Mouse (Mus musculus) kidney, postnatal 14 days (tissue): ENCODE data around the gene St3gal3.
A peak's percentile ranks its signal among the peaks of the same experiment; 100 is the strongest.

Experiments
- DNase-seq: peaks from one replicate; pipeline ENCODE4 v3.0.0; 2022; ENCODE audit warnings: mixed read lengths

Gene St3gal3

GRCm38 (mm10) chr4:117981518-117981917 is 153.2 kb downstream of the St3gal3 start:
- no peak for DNase-seq

- no peak for DNase-seq
Observed at GRCm38 (mm10) chr4:117980161-117980560, 154.6 kb downstream of the St3gal3 start.

GRCm38 (mm10) chr4:117979181-117979580 is 155.5 kb downstream of the St3gal3 start:
- no peak for DNase-seq

DNA sequence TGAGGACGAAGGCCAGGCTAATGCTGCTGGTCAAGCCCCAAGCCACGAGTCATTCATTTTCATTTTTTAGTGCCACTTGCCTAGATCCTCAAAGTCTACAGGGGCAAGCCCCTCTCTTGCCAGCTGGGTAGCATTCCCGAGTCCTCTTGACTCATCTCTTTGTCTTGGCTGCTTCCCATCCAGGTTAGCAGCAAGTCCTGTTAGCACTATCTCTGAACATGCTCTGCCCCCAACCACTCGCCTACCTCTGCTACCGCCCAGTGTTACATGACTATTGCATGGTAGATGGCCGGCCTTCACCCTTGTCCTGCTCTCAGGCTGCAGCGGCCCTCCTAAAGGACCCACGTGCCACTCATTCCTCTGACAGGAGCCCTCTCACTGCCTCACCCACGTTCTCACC is 156.4 kb downstream of the St3gal3 start:
- DNase-seq = no peak

DNA sequence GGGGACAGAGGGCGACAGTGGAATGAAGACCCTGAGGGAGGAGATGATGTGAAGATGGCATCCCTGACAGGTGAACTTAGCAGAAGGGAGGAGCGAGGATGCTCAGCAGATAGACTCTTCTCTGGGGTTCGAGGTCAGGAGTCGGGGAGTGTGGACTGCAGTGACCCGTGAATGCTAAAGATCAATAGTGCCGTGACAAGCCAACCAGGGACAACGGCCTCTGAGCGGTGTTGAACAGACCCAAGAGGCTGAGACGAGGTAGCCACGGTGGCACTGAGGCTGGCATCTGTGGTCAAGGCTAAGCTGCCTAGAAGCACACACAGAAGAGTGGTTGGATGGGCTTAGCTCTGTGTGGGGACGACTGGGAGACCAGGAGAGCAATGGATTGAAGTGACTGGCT is 156.9 kb downstream of the St3gal3 start:
- DNase-seq = no peak

DNA sequence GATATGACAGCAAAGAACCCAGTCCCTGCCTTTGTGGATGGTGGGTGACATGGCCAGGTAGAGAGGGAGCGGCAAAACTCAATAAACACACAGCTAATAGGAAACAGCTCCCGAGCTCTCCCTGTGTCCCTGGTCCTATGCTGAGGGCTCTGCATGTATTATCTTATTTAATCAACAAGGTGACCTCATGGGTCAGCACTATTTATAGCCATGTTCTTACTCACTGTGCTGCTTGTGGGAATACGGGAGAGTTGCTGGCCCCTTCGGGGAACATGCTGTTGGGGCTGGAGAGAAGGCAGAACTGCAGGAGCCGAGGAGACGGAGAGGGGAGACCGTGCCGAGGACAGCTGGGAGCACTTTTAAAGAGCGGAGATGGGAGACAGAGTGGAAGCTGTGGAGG is 157.3 kb downstream of the St3gal3 start:
- no peak for DNase-seq

DNA sequence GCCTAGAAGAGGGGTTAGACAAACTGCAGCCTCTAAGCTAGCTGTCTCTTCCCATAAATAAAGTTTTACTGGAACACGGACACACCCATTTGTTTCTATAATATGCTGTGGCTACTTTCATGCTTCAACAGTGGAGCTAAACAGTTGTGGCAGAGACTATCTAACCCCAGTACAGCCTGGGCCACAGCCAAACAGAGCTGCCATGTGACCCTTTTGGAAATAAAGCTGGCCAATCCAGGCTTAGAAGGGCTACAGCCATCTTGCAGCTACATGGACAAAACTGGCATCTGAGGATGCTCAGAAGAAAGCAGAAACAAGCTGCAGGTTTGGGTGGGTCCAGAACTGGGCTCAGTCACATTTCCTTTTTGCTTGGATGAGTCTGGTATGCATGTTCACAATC is 158.9 kb downstream of the St3gal3 start:
- no peak for DNase-seq

DNA sequence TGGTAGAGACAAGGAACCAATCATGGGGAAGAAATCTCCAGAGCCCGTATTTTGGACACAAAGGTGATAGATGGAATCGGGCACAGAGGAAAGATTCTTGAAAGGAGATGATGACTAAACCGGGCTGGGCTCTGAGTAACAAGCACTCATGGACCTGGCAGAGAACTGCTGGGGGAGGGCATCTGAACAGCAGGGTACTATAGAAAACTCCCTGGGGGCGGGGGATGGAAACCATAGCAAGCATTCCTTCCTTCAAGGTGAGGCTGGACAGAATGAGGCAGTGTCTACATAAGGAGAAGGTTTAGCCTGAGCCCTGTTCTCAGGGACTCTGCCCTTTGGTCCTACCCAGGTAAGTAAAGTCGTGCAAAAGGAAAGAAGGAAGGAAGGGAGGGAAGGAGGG is 160.0 kb downstream of the St3gal3 start:
- DNase-seq = no peak

DNA sequence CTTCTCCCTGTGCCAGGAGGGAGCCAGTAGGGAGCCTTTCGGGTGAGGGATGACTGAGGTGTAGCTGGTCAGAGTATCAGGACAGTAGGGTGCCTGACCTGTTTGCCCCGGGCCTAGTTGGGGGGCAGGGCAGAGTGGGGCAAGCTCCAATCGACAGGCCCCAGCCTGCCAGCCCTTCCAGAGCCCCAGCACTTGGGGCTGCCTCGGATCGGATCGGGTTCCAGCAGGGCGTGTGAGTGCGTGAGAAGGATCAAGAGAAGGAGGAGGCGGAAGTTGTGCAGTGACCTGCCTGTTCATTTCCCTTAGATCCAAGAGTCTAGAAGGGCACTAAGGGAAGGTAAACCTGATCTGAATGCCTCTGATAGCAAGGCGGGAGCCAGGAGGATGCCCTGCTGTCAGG is 161.7 kb downstream of the St3gal3 start:
- no peak for DNase-seq

DNA sequence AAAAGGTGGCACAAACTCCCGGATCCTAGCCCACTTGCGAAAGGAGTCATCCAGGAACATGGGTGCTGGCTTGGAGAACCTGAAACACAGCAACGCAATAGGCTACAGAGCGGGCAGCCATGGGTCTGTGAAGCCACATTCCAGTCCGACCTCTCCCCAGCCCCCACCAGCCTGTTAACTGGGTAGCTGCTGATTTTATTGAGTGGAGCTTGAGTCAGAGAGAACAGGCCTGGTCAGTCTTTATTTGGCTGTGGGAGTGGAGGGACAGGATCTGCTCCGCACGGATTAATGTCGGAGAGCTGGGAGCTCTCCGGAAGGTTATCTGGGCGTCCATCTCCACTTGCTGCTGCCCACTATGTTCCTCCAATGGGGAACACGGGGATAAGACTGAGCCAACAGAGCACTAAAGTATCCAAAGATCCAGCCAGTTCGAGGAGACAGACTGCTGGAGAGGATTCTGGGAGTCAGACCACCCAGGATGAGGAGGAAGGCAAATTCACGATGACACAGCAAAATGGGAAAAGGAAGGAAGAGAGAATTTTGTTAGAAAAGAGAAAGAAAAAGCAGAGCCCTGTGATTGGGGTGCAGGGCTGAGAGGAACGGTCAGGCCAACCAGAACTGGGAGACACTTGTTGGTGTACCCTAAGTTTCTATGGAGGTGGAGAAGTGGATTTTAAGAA is 170.2 kb downstream of the St3gal3 start:
- DNase-seq = no peak

- DNase-seq = no peak
Observed at GRCm38 (mm10) chr4:117957492-117957891, 177.2 kb downstream of the St3gal3 start.

- no peak for DNase-seq
Observed at GRCm38 (mm10) chr4:117947493-117947892, 187.2 kb downstream of the St3gal3 start.

DNA sequence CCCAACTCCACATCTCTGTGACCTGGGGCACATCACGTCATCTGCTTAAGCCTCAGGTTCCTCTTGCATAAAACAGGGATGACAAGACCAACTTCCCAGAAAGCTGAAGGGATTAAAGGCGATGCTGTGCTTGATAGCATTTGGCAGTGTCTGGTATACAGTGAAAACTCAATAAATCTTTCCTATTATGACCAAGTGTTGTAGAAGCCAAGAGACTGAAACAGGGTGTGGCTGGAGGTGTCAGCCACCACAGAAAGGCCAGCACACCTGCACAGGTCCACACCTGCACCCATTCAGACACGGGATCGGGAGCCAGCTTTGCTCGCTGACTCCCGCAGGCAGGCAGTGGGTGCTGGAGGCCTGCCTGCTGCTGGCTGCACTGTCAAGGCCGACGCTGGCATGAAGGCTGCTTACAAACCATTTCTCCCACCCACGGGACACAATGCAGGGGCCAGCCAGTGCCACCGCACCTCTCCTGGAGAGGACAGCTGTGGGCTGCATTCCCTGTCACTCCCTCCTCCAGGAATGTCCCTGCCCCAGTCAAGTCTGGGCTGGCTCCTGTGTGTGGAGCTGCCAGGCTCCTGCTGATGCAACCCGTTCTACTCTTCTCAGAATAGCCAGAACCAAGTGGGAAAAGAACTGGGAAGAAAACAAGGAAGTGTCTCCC is 187.9 kb downstream of the St3gal3 start:
- DNase-seq = no peak

DNA sequence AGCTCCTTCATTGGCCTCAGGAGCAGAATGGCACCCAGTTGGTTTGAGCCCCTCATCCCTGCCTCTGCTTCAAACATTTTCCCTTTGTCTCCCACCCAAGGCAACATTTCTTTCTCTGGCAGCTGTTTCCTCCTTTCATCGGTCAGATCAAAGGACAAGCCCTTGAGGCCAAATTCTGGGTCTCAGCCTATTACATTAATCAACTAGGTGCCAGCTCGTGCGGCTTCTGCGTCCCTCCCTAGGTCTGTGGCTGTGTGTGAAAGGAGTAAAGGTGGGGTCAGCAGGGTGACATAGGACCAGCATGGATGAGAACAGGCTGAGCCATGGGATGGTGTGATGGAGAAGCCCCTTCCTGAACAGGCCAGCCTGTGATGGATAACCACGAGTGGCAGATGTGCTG is 191.4 kb downstream of the St3gal3 start:
- no peak for DNase-seq

- no peak for DNase-seq
Observed at GRCm38 (mm10) chr4:117936964-117937363, 197.8 kb downstream of the St3gal3 start.

GRCm38 (mm10) chr4:117934081-117934480 is 200.6 kb downstream of the St3gal3 start:
- no peak for DNase-seq

- DNase-seq = no peak
Observed at GRCm38 (mm10) chr4:117933248-117933647, 201.5 kb downstream of the St3gal3 start.

- DNase-seq = peak; percentile 83
Observed at GRCm38 (mm10) chr4:117929391-117929881, 205.3 kb downstream of the St3gal3 start, which contains the start of gene Artn. Artn (minus strand) TSS chr4:117929763.

DNA sequence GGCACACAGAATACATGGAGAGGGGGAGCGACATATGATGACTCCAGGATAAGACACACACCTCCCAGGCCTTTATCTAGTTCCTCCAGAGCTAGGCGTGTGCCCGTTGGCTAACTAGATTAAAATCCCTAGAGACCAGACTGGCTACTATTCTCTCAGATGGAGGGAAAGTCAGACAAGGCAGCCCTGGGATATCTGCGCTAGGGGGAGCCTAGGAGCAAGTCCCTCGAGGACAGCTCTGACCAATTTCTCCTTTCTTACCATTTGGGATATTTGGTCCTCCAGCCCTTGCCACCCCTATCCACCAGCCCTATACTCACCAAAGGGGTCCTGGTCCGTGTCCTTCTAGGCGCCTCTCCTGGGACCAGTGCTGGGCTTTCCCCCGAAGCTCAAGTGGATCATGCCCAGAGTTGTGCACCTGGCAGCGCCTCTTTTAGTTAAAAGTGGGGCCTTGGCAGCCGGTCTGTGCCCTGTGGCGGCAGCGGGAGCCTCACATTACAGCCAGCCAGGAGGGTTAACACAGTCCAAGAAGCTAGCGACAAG is 205.9 kb downstream of the St3gal3 start:
- DNase-seq = peak; percentile 73

GRCm38 (mm10) chr4:117928234-117928633 is 206.5 kb downstream of the St3gal3 start:
- peak; percentile 25 for DNase-seq

GRCm38 (mm10) chr4:117926545-117927482 is 207.9 kb downstream of the St3gal3 start:
- DNase-seq = peak; percentile 59

DNA sequence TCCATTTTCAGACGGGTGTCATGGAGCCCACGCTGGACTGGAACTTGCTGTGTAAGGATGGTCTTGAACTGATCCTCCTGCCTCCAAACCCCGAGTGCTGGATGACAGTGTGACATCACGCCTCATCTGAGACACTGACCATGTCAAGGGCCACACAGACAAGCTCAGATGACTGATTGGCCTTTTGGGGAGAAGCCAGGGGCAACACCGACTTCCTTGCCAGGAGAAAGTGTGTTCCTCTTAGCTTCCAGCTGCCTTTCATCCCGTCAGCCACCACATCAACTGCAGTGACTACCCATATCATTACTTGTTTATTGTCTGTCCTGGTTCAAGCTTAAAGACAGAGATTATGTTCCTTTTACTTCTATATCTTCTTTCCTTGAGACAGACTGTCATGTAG is 209.8 kb downstream of the St3gal3 start:
- no peak for DNase-seq

DNA sequence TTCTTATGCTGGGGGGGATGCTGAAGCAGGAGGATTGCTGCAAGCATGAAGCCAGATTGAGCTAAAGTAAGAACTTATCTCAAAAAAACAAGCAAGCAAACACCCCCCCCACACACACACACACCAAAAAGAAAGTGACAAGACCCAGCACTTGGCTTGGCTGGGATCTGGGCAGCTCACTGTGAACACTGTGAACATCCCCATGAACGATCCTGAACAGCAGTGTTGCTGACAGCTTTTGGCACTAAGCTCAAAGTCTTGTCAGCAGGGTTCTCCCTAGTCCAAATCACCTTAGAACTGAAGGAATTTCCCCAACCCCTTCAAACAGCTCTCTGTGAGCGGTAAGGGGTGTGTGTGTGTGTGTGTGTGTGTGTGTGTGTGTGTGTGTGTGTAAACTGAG is 211.3 kb downstream of the St3gal3 start:
- DNase-seq = no peak
